Mouse (Mus musculus) CH12.LX (cell line): ENCODE data around the gene Crip1.

Experiments
- CHD2 ChIP-seq: IDR thresholded peaks from 2 replicates; pipeline ENCODE4 v1.6.1; 2011; ENCODE audit warnings: low read length, improper control_type of control experiment
- CTCF ChIP-seq, 2 experiments: IDR thresholded peaks in 1 of 2; conservative IDR thresholded peaks in 1 of 2; 2 replicates each; pipeline ENCODE4 v1.5.1; 2011 to 2012; ENCODE audit warnings: low read depth in 2 of 2, low read length in 2 of 2, improper control_type of control experiment in 1 of 2, inconsistent platforms in 1 of 2, mild to moderate bottlenecking in 1 of 2, moderate library complexity in 1 of 2
- ELF1 ChIP-seq: IDR thresholded peaks from 2 replicates; pipeline ENCODE4 v1.6.1; 2014; ENCODE audit warnings: low read depth, mild to moderate bottlenecking, inconsistent platforms, low read length, improper control_type of control experiment
- JUND ChIP-seq: conservative IDR thresholded peaks from 2 replicates; pipeline ENCODE4 v1.6.1; 2011; ENCODE audit warnings: low read depth, low read length, improper control_type of control experiment
- KAT2A ChIP-seq: IDR thresholded peaks from 2 replicates; pipeline ENCODE4 v1.6.1; 2012; ENCODE audit warnings: low read length, improper control_type of control experiment, inconsistent platforms; ENCODE audit not compliant: insufficient replicate concordance
- MAFK ChIP-seq: IDR thresholded peaks from 2 replicates; pipeline ENCODE4 v1.6.1; 2011; ENCODE audit warnings: low read length, improper control_type of control experiment; ENCODE audit not compliant: insufficient replicate concordance
- POLR2AphosphoS2 ChIP-seq: IDR thresholded peaks from 2 replicates; pipeline ENCODE4 v1.6.1; 2011; ENCODE audit warnings: low read depth, low read length, improper control_type of control experiment
- RAD21 ChIP-seq: IDR thresholded peaks from 2 replicates; pipeline ENCODE4 v1.6.1; 2011; ENCODE audit warnings: low read depth, mild to moderate bottlenecking, low read length, improper control_type of control experiment, moderate library complexity
- USF1 ChIP-seq: IDR thresholded peaks from 2 replicates; pipeline ENCODE4 v1.6.1; 2014; ENCODE audit warnings: low read depth, mild to moderate bottlenecking, inconsistent platforms, low read length, improper control_type of control experiment
- ZMIZ1 ChIP-seq: IDR thresholded peaks from 2 replicates; pipeline ENCODE4 v1.6.1; 2012; ENCODE audit warnings: low read depth, mild to moderate bottlenecking, inconsistent platforms, low read length, improper control_type of control experiment

DNA sequence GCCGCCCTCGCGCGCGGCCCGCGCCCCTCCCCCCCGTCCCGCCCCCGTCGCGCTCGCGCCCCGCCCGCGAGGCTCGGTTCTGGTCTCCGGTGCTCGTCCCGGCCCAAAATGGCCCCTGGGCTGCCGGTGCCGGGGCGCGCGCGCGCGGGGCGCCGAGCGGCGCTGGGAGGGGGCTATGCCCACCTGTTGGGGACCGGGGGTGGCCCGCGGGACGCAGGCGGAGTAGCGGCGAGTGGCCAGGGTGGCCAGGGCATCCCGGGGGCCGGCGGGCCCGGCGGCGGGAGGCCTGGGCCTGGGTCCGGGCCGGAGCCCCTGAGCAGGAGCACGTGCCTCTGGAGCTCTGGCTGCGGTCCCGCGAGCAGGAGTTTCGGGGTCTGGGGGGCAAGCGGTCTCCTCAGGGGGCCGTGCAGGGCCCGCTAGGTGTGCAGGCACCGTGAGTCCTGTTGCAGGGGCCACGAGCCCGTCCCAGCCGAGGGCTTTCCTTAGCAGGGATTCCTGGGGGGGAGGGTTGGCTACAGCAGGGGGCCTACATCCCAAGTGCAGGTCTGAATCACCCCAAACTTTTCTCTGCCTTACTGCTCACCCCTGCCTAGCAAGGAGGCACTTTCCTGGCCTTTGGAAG, 47.5 kb upstream of the Crip1 start:
- TF ChIP-seq ELF1: no peak
- TF ChIP-seq CTCF (conservative IDR thresholded peaks at IDR 0.05 in 1 of 2, IDR thresholded peaks at IDR 0.05 in 1 of 2; ENCODE audit: low read depth in 2 of 2, low read length in 2 of 2): no peak
- TF ChIP-seq KAT2A: no peak
- no peak for TF ChIP-seq RAD21
- TF ChIP-seq POLR2AphosphoS2: no peak
- no peak for TF ChIP-seq JUND
- TF ChIP-seq ZMIZ1: no peak
- no peak for TF ChIP-seq USF1
- TF ChIP-seq MAFK: no peak
- no peak for TF ChIP-seq CHD2
